Mouse (Mus musculus): ENCODE results near the gene Gm8947.

- TF ChIP-seq CTCF (IDR thresholded peaks at IDR 0.05; ENCODE audit: low read depth, low read length) (no peak), GATA1 (IDR thresholded peaks at IDR 0.05; ENCODE audit: borderline replicate concordance, low read length) (no peak), GATA2 (IDR thresholded peaks at IDR 0.05; ENCODE audit: borderline replicate concordance, low read depth, low read length) (no peak)
Measured at GRCm38 (mm10) chr1:151219045-151219444, 26.9 kb downstream of the Gm8947 start.

Data from G1E (cell line).